Mouse (Mus musculus): ENCODE measurements around the gene Arl4d.

The Arl4d gene

DNA sequence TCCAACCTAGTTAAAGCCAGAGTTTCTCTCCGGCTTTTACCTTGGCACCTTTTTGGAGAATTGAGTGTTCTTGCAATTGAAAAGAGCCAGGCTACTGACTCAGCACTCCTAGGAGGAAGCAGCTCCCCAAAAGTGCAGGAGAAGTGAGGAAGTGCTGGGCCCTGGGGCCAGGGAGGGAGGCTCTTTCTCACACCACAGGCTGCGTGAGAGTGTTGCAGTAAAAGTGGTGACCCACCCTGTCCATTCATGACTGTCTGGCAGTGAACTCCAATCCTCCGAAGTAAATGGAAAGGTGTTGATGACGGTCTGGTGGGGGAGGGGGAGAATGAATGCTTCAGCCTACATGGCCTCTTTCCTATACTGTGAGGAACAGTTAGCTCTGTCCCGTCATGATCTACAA lies 43.1 kb downstream of the Arl4d start:
- no peak for ATAC-seq (ENCODE audit: insufficient number of reproducible peaks, low FRiP score, low TSS enrichment)

DNA sequence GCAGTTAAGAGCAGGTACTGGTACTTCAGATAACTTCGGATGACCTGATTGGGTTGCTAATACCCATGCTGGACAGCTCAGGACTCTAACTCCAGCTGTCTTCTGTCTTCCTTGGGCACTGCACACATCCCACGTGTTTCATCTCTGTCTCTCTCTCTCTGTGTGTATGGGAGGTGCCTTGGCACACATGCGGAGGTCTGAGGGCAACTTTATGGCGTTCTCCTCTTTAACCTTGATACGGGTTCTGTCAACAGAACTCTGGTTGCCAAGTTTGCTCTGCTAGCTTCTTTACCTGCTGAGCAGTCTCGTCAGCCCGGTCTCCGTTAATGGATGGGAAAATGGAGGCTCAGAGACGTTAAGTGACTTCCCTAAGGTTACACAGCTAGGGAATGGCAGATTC lies 47.5 kb downstream of the Arl4d start:
- ATAC-seq (ENCODE audit: insufficient number of reproducible peaks, low FRiP score, low TSS enrichment) = no peak

DNA sequence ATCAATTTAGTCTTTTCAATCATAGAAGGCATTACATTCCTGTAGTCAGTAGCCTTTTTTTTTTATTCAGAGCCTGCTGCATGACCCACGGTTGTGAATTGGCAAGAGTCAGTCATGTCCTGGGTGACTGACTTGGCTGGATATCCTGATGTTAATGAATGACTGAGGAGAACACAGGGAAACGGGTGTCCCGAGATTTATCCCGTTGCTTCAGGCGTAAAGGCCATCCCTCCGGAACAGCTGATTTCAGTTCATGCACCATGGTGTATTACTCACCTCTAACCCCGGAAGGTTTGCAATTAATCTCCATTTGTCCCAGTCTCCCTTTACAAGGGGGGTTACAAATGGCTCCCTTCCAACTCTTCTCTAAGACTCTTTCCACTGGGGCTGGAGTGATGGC lies 48.7 kb downstream of the Arl4d start:
- ATAC-seq (ENCODE audit: insufficient number of reproducible peaks, low FRiP score, low TSS enrichment) = no peak
